Mouse (Mus musculus): ENCODE data around the gene Tcf23.

DNA sequence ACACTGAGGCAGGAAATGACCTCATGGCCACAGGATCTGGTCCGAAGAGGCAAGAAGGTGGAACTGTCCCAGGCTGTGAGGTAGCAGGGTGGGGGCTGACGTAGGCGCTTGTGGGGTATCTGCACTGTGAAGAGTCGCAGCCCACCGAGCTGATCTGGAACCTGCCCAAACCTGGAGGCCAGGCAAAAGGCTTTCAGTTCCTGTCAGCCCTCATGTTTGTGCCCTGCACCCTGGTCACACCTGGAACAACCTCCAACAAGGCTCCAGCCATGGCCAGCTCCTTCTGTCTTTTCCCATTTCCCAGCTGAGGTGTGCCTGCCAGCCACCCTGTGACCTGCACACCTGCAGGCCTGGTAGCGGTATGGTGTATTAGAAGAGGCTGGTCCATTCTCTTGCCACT is 10.6 kb upstream of the Tcf23 start:
- TF ChIP-seq POLR2A (IDR thresholded peaks at IDR 0.05; ENCODE audit: low read depth, low read length), result no peak
- TF ChIP-seq CTCF (IDR thresholded peaks at IDR 0.05; ENCODE audit: borderline replicate concordance, insufficient read depth, low read length), result no peak

Data from embryonic fibroblast, embryonic 13.5 days (primary cell).